Mouse (Mus musculus): ENCODE data around the gene Cops9.

Cops9 gene

GRCm38 (mm10) chr1:92605482-92605881, 36.3 kb downstream of the Cops9 start, which contains the start of gene Olfr1410:
TSS of gene Olfr1410 (plus strand) at chr1:92605782.
- no peak for DNase-seq (ENCODE audit: low read depth, low spot score)

GRCm38 (mm10) chr1:92596019-92596418, 45.8 kb downstream of the Cops9 start:
- DNase-seq (ENCODE audit: low read depth, low spot score) = no peak

- DNase-seq (ENCODE audit: low read depth, low spot score) = no peak
These were observed 47.7 kb downstream of the Cops9 start, which contains the start of gene Olfr1411 for GRCm38 (mm10) chr1:92594111-92594510. TSS of gene Olfr1411 (plus strand) at chr1:92594411.
